ENCODE assay signal across 35 mouse cellular contexts in the genomic region with DNA sequence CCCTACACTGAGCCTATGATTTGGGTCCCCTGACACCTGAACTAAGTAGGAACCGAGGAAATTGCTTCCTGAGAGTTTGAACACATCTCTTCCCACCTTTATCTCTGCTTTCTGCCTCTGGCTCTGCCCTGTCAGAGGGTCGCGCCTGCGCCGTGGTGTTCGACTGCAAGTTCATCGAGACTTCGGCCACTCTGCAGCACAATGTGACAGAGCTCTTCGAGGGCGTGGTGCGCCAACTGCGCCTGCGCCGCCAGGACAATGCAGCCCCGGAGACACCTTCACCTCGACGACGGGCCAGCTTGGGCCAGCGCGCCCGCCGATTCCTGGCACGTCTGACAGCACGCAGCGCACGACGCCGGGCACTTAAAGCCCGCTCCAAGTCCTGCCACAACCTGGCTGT. TPM values are rescaled to one million over a fixed set of nuclear protein-coding genes. Genes with fewer than 3 reads are reported as not detected.
DNase-seq lines count a peak whose midpoint lies in the region; ATAC-seq and TF ChIP-seq lines count a peak whose summit lies in the region.
"Had no signal": no experiment of that assay in that cellular context is flagged by ENCODE, and none has a peak within 500 bp of the region (broad histone marks: within the 10 kb centered on the region; RNA-seq: fewer than 3 reads in every experiment).

No protein-coding gene starts in this region.

- H3K9ac ChIP-seq in heart, embryonic 15.5 days = no peak overlapping the region
- no peak overlapping the region for H3K9ac ChIP-seq in kidney, postnatal 0 days (ENCODE audit: low read depth, low read length)
- H3K9ac ChIP-seq in hindbrain, postnatal 0 days (replicated peaks; ENCODE audit: low read length) = no peak overlapping the region
- H3K9ac ChIP-seq: hindbrain, embryonic 14.5 days; limb, embryonic 15.5 days; liver, embryonic 14.5 days; lung, embryonic 15.5 days; midbrain, embryonic 13.5 days; neural tube, embryonic 12.5 days had no signal

- no peaks in the 10 kb centered on the region for H3K9me3 ChIP-seq in heart, embryonic 15.5 days (replicated peaks)
- H3K9me3 ChIP-seq in kidney, postnatal 0 days (replicated peaks; ENCODE audit: low read length) = no peaks in the 10 kb centered on the region
- H3K9me3 ChIP-seq in hindbrain, postnatal 0 days (ENCODE audit: low read length) = no peaks in the 10 kb centered on the region
- H3K9me3 ChIP-seq: forebrain, embryonic 10.5 days; limb, embryonic 15.5 days; lung, embryonic 15.5 days; megakaryocyte, embryonic 14.5 days; midbrain, embryonic 13.5 days; neural tube, embryonic 12.5 days had no signal

- no peaks in the 10 kb centered on the region for H3K36me3 ChIP-seq in heart, embryonic 15.5 days
- H3K36me3 ChIP-seq in kidney, postnatal 0 days (ENCODE audit: insufficient read depth, low read length) = peaks cover 12% of the 10 kb centered on the region; the same call in 1 of the 2 replicates
- H3K36me3 ChIP-seq in hindbrain, postnatal 0 days (ENCODE audit: insufficient read depth, low read length) = no peaks in the 10 kb centered on the region
- H3K36me3 ChIP-seq: forebrain, embryonic 10.5 days; limb, embryonic 15.5 days; lung, embryonic 15.5 days; midbrain, embryonic 13.5 days; neural tube, embryonic 12.5 days had no signal

- 0 out of 2 replicates have a peak overlapping the region, but pooled peaks have one; percentile 87 for H3K27ac ChIP-seq in heart, embryonic 15.5 days
- peak overlapping the region; percentile 39; the same call in 1 of the 2 replicates for H3K27ac ChIP-seq in kidney, postnatal 0 days
- H3K27ac ChIP-seq in hindbrain, postnatal 0 days = no peak overlapping the region
- H3K27ac ChIP-seq: forebrain, embryonic 10.5 days; hindbrain, embryonic 14.5 days; limb, embryonic 15.5 days; liver, embryonic 14.5 days; midbrain, embryonic 13.5 days; neural tube, embryonic 12.5 days had no signal

- H3K4me2 ChIP-seq in heart, embryonic 15.5 days = no peak overlapping the region
- no peak overlapping the region for H3K4me2 ChIP-seq in kidney, postnatal 0 days (ENCODE audit: low read length)
- H3K4me2 ChIP-seq in hindbrain, postnatal 0 days (ENCODE audit: low read depth, low read length) = no peak overlapping the region
- H3K4me2 ChIP-seq: hindbrain, embryonic 14.5 days; midbrain, embryonic 13.5 days; neural tube, embryonic 12.5 days had no signal

- no peak overlapping the region for H3K4me3 ChIP-seq in heart, embryonic 15.5 days
- H3K4me3 ChIP-seq in kidney, postnatal 0 days (replicated peaks; ENCODE audit: low read depth, low read length) = no peak overlapping the region
- H3K4me3 ChIP-seq in hindbrain, postnatal 0 days (ENCODE audit: low read length) = no peak overlapping the region
- H3K4me3 ChIP-seq: forebrain, embryonic 10.5 days; limb, embryonic 15.5 days; lung, embryonic 15.5 days; megakaryocyte, embryonic 14.5 days; midbrain, embryonic 13.5 days; neural tube, embryonic 12.5 days had no signal

- peaks cover 40% of the 10 kb centered on the region for H3K4me1 ChIP-seq in heart, embryonic 15.5 days (replicated peaks)
- H3K4me1 ChIP-seq in kidney, postnatal 0 days (replicated peaks; ENCODE audit: insufficient read depth, low read length) = peaks cover 32% of the 10 kb centered on the region
- H3K4me1 ChIP-seq in hindbrain, postnatal 0 days (ENCODE audit: insufficient read depth, low read length) = 0 out of 2 replicates have a peak, but pooled peaks cover 4% of the 10 kb centered on the region
- H3K4me1 ChIP-seq: megakaryocyte, embryonic 14.5 days had no signal

- DNase-seq in heart, postnatal 14 days = no peak
- DNase-seq in kidney, postnatal 0 days (ENCODE audit: low spot score) = no peak
- no peak for DNase-seq in kidney, postnatal 25 days
- peak; percentile 65 for DNase-seq in R1 (ENCODE audit: low read depth, low spot score)
- peak; percentile 34 for DNase-seq in testis, postnatal 14 days (ENCODE audit: low spot score)
- no peak for DNase-seq in hindbrain, postnatal 0 days (ENCODE audit: low spot score)
- DNase-seq: adrenal gland, adult 2 months; cerebellum, adult 11 months; cerebellum, postnatal 10 days; gastrocnemius, postnatal 25 days; heart, postnatal 4 days; left cerebral cortex, postnatal 4 days; lung, postnatal 36 days; right cerebral cortex, postnatal 25 days; spleen, adult 18-20 months had no signal

- no peak for TF ChIP-seq CTCF in kidney, postnatal 0 days (IDR thresholded peaks at IDR 0.05; ENCODE audit: low read depth)
- TF ChIP-seq CTCF in hindbrain, postnatal 0 days (IDR thresholded peaks at IDR 0.05; ENCODE audit: low read depth) = no peak

- 0 out of 2 replicates have a peak, but pooled peaks cover 5% of the 10 kb centered on the region for H3K27me3 ChIP-seq in heart, embryonic 15.5 days
- H3K27me3 ChIP-seq in kidney, postnatal 0 days (ENCODE audit: insufficient read depth, low read length) = no peaks in the 10 kb centered on the region
- H3K27me3 ChIP-seq in hindbrain, postnatal 0 days (ENCODE audit: insufficient read depth, low read length) = no peaks in the 10 kb centered on the region

- ATAC-seq in heart, embryonic 15.5 days (replicated peaks; ENCODE audit: insufficient number of reproducible peaks, insufficient read depth, low FRiP score, low read depth) = no peak
- no peak for ATAC-seq in kidney, postnatal 0 days (replicated peaks; ENCODE audit: low FRiP score, low read depth)
- no peak for ATAC-seq in hindbrain, postnatal 0 days
- ATAC-seq: forebrain, embryonic 16.5 days; midbrain, embryonic 13.5 days had no signal

- intact Hi-C loops in heart, postnatal 14 days (cut with DNase I) = no loop called here

- 56% methylated on average over 29 of the region's 29 CpGs for WGBS in heart, embryonic 15.5 days
- WGBS in kidney, postnatal 0 days = 81% methylated on average over 29 of the region's 29 CpGs
- WGBS in hindbrain, postnatal 0 days = 75% methylated on average over 29 of the region's 29 CpGs

RNA-seq across cellular contexts. Expression of a gene that starts 7.6 kb away (rescaled TPM):
- polyA plus RNA-seq in heart, embryonic 15.5 days (2015; fragmentation: Nextera tagmentation; extraction: Ambion mirVana) = 12.1 and 12.7 TPM in 2 replicates
- total RNA-seq in heart, postnatal 14 days (2021) = 10 to 100 TPM in 1 of 2 experiments, 1 to 10 TPM in 1; 9.1 to 11.9 TPM
- 48.3 and 55.1 TPM in 2 replicates for polyA plus RNA-seq in kidney, postnatal 0 days (2015; fragmentation: Nextera tagmentation; extraction: Ambion mirVana)
- 1.0 and 1.1 TPM in 2 replicates for total RNA-seq in hindbrain, postnatal 0 days (2014; rRNA removed)
- polyA plus RNA-seq in hindbrain, postnatal 0 days (2015; fragmentation: Nextera tagmentation; extraction: Ambion mirVana) = 0.57 and 0.65 TPM in 2 replicates

RNA-seq across cellular contexts. Expression of a gene that starts 11.5 kb away (rescaled TPM):
- polyA plus RNA-seq in heart, embryonic 15.5 days (2015; fragmentation: Nextera tagmentation; extraction: Ambion mirVana) = 0.77 and 0.86 TPM in 2 replicates
- total RNA-seq in heart, postnatal 14 days (2021) = not detected
- 26.4 and 39.6 TPM in 2 replicates for polyA plus RNA-seq in kidney, postnatal 0 days (2015; fragmentation: Nextera tagmentation; extraction: Ambion mirVana)
- not detected in 2 replicates for total RNA-seq in hindbrain, postnatal 0 days (2014; rRNA removed)
- not detected in 2 replicates for polyA plus RNA-seq in hindbrain, postnatal 0 days (2015; fragmentation: Nextera tagmentation; extraction: Ambion mirVana)
- total RNA-seq: adrenal gland, adult 2 months; gastrocnemius, postnatal 25 days; heart, postnatal 4 days; layer of hippocampus, postnatal 10 days; left cerebral cortex, adult 8-10 months; left cerebral cortex, postnatal 4 days had no signal
- polyA plus RNA-seq: cortical plate, adult 2 months; embryonic facial prominence, embryonic 11.5 days; forebrain, embryonic 10.5 days; forebrain, embryonic 16.5 days; hindbrain, embryonic 14.5 days; liver, embryonic 14.5 days; lung, embryonic 15.5 days; midbrain, embryonic 13.5 days; neural tube, embryonic 12.5 days had no signal

RNA-seq across cellular contexts. Expression of a gene that starts 30.2 kb away (rescaled TPM):
- polyA plus RNA-seq in heart, embryonic 15.5 days (2015; fragmentation: Nextera tagmentation; extraction: Ambion mirVana) = not detected in 2 replicates
- total RNA-seq in heart, postnatal 14 days (2021) = not detected
- 2.1 and 3.6 TPM in 2 replicates for polyA plus RNA-seq in kidney, postnatal 0 days (2015; fragmentation: Nextera tagmentation; extraction: Ambion mirVana)
- not detected in 2 replicates for total RNA-seq in hindbrain, postnatal 0 days (2014; rRNA removed)
- polyA plus RNA-seq in hindbrain, postnatal 0 days (2015; fragmentation: Nextera tagmentation; extraction: Ambion mirVana) = not detected in 2 replicates
- total RNA-seq: gastrocnemius, postnatal 25 days; heart, postnatal 4 days; layer of hippocampus, postnatal 10 days; left cerebral cortex, adult 8-10 months; left cerebral cortex, postnatal 4 days had no signal
- polyA plus RNA-seq: C2C12; cortical plate, adult 2 months; embryonic facial prominence, embryonic 11.5 days; forebrain, embryonic 10.5 days; forebrain, embryonic 16.5 days; heart, embryonic 14.5 days; hindbrain, embryonic 14.5 days; intestine, embryonic 14.5 days; large intestine, adult 2 months; limb, embryonic 15.5 days; liver, embryonic 14.5 days; lung, embryonic 15.5 days; midbrain, embryonic 13.5 days; neural tube, embryonic 12.5 days; thymus, postnatal 0 days had no signal

RNA-seq across cellular contexts. Expression of a gene that starts 35.0 kb away (rescaled TPM):
- polyA plus RNA-seq in heart, embryonic 15.5 days (2015; fragmentation: Nextera tagmentation; extraction: Ambion mirVana) = 70.6 and 86.1 TPM in 2 replicates
- total RNA-seq in heart, postnatal 14 days (2021) = 10 to 100 TPM; 38.7 to 42.4 TPM
- polyA plus RNA-seq in kidney, postnatal 0 days (2015; fragmentation: Nextera tagmentation; extraction: Ambion mirVana) = 160 and 162 TPM in 2 replicates
- 182 and 196 TPM in 2 replicates for total RNA-seq in hindbrain, postnatal 0 days (2014; rRNA removed)
- 162 and 163 TPM in 2 replicates for polyA plus RNA-seq in hindbrain, postnatal 0 days (2015; fragmentation: Nextera tagmentation; extraction: Ambion mirVana)

RNA-seq across cellular contexts. Expression of a gene that starts 35.1 kb away (rescaled TPM):
- polyA plus RNA-seq in heart, embryonic 15.5 days (2015; fragmentation: Nextera tagmentation; extraction: Ambion mirVana) = not detected in 2 replicates
- not detected for total RNA-seq in heart, postnatal 14 days (2021)
- not detected in 2 replicates for polyA plus RNA-seq in kidney, postnatal 0 days (2015; fragmentation: Nextera tagmentation; extraction: Ambion mirVana)
- total RNA-seq in hindbrain, postnatal 0 days (2014; rRNA removed) = not detected in 2 replicates
- polyA plus RNA-seq in hindbrain, postnatal 0 days (2015; fragmentation: Nextera tagmentation; extraction: Ambion mirVana) = not detected in 2 replicates
- total RNA-seq: adrenal gland, adult 2 months; adrenal gland, postnatal 4 days; gastrocnemius, postnatal 25 days; heart, postnatal 4 days; layer of hippocampus, postnatal 10 days; left cerebral cortex, adult 8-10 months; left cerebral cortex, postnatal 4 days had no signal
- polyA plus RNA-seq: adrenal gland, adult 2 months; C2C12; cortical plate, adult 2 months; embryonic facial prominence, embryonic 11.5 days; forebrain, embryonic 10.5 days; forebrain, embryonic 16.5 days; heart, embryonic 14.5 days; hindbrain, embryonic 14.5 days; intestine, embryonic 14.5 days; large intestine, adult 2 months; limb, embryonic 15.5 days; liver, embryonic 14.5 days; lung, embryonic 15.5 days; midbrain, embryonic 13.5 days; neural tube, embryonic 12.5 days; thymus, postnatal 0 days had no signal

Comparison
In these comparisons a context has a peak if more than half of its experiments do, and no peak if none do; other contexts are left out.
1. DNase-seq: peak in R1 (single experiment) and testis, postnatal 14 days (single experiment); none in heart, postnatal 14 days (0 of 2), kidney, postnatal 0 days (single experiment), kidney, postnatal 25 days (0 of 2) and hindbrain, postnatal 0 days (single experiment).
2. RNA of a gene that starts 11.5 kb away (polyA plus RNA-seq): 26.4 to 39.6 TPM in kidney, postnatal 0 days; 0.77 to 0.86 TPM in heart, embryonic 15.5 days and not detected in hindbrain, postnatal 0 days; every median in the first group is over 10 times any median in the second.